Mouse (Mus musculus): ENCODE measurements around the gene Zfp94.

Gene Zfp94

DNA sequence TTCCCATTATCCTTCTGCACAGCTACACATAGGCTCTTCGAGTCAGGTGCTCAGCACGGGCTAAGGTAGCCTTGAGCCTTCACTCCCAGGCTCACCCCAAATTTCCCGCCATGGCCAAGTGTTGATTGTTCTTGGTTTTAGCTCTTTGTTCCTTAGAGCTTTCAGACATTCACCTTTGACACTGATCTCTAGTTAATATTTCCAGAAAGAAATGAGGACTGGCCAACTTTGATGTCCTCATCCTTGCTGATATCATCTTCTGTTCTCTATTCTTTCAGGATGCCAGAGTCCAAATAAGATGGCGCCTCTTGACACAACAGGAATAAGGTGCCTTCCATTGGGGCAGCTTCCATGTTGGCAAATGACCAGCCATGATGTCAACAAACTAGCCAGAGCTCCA is 42.0 kb downstream of the Zfp94 start:
- peak in 1 of 2 experiments; percentile 10 for DNase-seq (ENCODE audit: low spot score in 2 of 2)

- no peak for DNase-seq (ENCODE audit: low spot score in 2 of 2)
Observed at GRCm38 (mm10) chr7:24271191-24271590, 45.3 kb downstream of the Zfp94 start.

DNA sequence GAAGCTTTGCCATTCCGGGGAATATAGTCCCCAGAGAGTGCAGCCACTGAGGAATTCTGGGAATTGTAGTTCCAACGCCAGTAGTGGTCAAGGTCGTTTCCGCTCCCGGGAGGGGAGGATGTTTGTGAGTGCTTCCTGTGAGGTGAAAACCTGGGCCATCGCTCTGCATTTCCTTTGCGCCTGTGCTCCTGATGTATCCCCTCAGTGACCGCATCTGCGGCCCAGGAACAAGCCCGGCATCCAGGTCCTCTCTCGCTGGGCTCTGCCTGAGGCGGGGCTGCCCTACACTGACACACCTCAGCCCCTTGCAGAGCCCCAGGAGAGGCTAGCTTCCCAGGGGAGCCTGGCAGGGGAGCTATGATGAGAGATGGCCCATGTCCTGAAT is 46.2 kb downstream of the Zfp94 start, which contains the start of gene Zfp93:
TSS of gene Zfp93 (plus strand) at position 133 of the 385 bp plus-strand sequence.
- DNase-seq (ENCODE audit: low spot score in 2 of 2) = peak; percentile 89 to 92

GRCm38 (mm10) chr7:24269667-24270287 is 46.7 kb downstream of the Zfp94 start:
- DNase-seq (ENCODE audit: low spot score in 2 of 2) = no peak

DNA sequence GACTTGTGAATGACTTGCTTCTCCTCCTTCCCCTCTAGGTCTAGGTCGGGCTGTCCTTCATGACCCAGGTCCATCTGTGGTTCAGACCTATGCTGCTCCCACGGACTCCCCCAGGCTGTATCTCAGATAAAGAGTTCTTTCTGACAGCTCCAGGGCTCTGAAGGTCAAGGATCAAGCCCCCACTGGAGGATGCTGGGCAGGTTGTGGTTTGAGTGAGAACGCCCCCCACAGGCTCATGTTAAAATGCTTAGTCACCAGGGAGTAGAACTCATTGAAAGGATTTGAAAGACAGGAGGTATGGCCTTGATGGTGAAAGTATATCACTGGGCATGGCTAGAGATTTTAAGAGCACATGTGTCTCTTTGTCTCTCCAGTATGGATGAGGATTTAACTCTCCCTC is 47.2 kb downstream of the Zfp94 start:
- no peak for DNase-seq (ENCODE audit: low spot score in 2 of 2)

GRCm38 (mm10) chr7:24268176-24269155 is 48.0 kb downstream of the Zfp94 start:
- DNase-seq (ENCODE audit: low spot score in 2 of 2) = no peak

DNA sequence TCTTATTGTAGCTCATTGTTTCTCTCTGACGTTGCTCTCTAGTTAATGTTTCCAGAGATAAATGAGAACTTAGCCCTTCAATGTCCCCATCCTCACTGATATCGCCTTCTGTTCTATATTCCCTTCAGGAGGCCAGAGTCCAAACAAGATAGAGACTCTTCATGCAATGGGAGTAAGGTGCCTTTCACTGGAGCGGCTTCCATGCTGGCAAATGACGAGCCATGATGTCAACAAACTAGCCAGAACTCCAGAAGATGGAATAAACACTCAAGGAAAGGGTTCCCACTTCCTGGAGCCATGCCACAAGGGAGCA is 56.5 kb downstream of the Zfp94 start:
- no peak for DNase-seq (ENCODE audit: low spot score in 2 of 2)

DNA sequence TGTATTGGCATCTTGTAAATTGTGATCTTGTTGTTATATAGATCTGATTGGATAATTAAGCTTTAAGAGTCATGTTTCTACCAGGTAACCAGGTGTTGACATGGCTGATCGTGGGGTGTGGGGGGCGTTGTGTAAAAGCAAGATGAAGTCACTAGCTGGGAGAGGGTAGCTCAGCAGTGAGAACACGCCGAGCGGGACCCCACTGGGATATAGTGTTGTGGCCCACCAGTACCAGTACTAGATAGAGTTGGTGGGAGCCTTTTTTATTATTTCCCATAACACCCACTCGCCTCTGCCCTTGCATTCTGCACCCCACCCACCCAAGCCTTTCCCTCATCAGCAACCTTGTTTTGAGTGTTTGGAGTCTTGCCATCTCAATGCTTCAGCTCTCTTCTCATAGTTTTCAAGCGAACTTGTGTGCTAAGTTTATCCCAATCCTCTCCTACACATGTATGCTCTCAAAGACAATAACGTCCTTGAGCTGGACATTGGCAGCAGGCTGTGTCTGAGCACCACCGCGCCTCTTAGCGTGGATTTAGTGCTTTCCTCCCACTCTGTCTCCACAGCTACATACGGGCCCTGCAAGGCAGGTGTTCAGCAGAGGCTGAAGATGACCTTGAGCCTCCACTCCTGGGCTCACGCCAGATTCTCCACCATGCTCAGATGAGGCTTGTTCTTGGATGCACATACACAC is 57.0 kb downstream of the Zfp94 start:
- DNase-seq (ENCODE audit: low spot score in 2 of 2) = peak in 1 of 2 experiments; percentile 22

GRCm38 (mm10) chr7:24254633-24255474 is 61.6 kb downstream of the Zfp94 start, which contains the start of gene Zfp108:
Zfp108 (plus strand) TSS chr7:24254794.
- DNase-seq (ENCODE audit: low spot score in 2 of 2) = peak; percentile 91 to 95

DNA sequence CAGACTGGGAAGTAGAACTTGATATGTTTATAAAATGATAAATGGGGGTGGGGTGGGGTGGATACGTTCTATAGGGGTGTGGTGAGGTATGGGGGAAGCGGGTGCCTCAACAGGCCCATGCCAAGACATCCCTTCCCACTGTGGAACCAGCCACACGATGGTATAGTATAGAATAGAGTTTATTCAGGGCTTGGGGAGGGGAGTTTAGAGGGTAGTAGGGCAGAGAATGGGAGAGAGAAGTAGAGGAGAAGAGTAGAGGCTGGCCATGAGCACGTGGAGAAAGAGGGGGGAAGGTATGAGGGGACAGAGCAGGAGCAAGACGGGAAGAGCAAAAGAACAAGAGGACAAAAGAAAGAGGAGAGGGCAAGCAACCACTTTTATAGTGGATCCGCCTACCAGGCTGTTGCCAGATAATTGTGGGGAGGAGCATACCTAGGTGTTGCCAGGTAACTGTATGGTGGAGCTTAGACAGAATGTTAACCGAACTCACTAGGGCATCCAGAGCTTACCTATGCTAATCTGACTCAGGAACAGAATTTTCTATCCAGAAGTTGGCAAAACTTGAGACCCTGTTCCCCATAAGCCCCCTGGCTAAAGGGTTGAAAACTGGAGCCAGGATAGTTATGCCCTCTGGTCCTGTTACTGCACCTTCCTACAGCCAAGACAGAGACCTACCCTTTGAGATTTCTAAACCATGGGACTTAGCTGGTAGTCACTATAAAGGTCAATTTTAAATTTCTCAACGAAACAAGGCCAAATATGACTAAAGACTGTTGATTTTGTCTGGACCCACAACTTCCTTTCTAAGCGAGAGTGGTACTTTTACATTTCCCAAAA is 62.5 kb downstream of the Zfp94 start:
- DNase-seq (ENCODE audit: low spot score in 2 of 2) = no peak
